Mouse (Mus musculus) adipocyte (in vitro differentiated cells): ENCODE results near the gene Ppp1r11.
"Not testable (repeated sequence)": the region's sequence is repeated elsewhere in the genome, so short reads cannot be mapped to it uniquely, and the experiment has no call there.

ENCODE experiments used
- DNase-seq: peaks from one replicate; pipeline ENCODE4 v3.0.0-alpha.2; 2016; ENCODE audit warnings: low spot score

The Ppp1r11 gene

DNA sequence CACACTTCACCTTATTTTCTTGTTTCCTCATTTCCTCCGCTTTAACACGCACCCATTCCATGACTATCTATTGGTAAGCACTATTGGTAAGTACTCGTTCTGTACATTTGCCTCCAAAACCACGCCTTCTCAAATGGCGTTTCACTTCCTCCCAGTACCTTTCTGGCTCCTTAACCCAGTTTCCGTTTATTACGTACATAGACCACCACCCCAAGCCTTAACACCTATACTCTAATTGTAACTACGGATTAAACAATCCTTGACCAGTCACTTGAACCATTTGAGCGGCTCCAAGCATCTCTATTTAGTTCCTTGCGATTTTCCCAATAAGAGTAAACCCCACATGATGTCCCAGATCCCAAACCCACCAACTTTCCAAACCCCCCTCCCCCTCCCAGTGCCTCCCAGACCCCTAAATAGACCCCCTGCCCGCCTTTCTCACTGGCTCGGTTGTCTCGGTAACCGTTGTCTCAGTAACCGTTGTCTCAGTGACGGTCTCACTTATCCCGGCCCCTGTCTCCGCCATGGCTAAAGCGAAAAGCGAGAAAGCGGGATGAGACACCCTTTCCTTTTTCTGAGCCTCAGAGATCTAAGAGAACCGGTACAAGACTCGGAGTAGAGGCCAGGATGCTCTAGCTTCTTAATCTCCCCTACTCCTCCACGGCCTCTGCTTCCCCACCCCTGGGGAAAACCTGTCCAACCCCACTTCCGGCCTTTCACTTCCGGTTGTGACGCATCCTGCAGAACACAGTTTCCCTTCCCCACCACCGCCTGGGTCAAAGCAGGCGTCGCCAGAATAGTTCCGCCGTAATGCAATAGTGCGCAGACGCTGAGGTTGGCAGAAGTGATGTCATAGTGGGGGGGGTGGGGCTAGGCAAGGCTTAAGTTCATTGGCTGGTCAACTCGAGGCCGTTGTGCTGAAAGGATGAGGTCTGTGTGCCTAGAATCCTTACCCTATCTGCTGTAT is at the start of gene Ppp1r11:
Gene Ppp1r11 (minus strand): TSS at position 761 of the 967 bp plus-strand sequence.
- peak; percentile 99 for DNase-seq

DNA sequence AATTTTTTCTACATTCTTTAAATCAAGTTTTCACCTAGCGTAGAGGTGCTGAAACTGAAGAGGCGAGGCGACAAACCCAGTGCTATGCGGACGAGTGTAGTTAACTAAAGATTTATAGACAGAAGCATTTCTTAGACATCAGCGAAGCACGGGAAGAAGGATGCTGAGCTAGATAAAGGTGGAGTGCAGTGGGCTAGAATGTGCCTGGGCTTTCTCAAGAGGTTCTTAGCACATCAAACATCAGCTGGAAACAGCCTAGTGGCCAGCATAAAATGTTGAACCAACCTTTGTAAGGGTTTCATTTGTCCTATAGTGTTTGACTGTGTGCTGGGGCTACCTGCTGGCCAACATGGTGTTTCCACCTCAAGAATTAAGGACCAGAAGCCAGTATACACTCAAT is 49.3 kb upstream of the Ppp1r11 start, which contains the start of gene Zfp57:
Gene Zfp57 (plus strand): TSS at position 301 of the 400 bp plus-strand sequence.
- no peak for DNase-seq

DNA sequence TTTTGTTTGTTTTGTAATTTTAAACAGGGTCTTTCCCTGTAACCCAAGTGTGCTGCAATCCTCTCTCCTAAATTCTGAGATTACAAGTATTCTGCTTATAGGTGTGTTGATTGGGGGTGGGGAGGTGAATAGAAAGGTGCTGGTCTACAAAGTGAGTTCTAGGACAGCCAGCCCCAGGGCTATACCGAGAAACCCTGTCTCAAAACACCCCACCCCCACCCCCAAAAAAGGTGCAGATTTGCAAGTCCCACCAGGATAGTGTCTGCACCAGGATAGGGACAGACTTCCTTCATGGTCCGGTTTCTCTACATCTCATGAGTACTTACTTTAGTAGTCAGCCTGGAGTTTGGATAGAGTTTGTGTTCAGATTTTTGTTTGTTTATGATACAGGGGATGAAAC is 46.9 kb upstream of the Ppp1r11 start:
- no peak for DNase-seq

- DNase-seq = peak; percentile 74
These were observed 45.6 kb upstream of the Ppp1r11 start for GRCm38 (mm10) chr17:36997033-36997735.

GRCm38 (mm10) chr17:36995448-36995847 is 43.9 kb upstream of the Ppp1r11 start:
- no peak for DNase-seq

- DNase-seq = no peak
These were observed 43.0 kb upstream of the Ppp1r11 start for GRCm38 (mm10) chr17:36994528-36994927.

DNA sequence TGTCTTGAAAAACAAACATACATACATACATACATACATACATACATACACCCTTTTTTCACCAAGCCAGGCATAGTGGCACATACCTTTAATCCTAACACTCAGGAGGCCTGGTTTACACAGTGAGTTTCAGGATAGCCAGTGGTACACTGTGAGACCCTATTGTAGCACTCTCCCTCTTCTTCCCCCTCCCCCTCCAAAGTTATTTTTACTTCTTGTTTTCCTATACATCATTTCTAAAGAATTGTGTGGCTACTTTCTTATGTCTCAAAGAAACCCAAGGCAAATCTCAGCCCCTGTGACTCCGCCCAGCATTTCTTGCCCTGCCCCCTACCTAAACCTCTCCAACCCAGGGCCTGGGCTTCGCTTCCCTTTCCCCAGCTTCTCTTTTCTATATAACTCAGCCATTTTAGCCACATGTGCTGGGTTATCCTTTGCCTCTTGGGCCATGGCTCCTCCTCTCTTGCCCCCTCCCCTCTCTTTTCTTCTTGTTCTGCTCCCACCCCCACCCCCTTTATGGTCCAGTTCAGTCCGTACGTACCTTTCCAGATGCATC is 42.3 kb upstream of the Ppp1r11 start:
- DNase-seq = no peak

DNA sequence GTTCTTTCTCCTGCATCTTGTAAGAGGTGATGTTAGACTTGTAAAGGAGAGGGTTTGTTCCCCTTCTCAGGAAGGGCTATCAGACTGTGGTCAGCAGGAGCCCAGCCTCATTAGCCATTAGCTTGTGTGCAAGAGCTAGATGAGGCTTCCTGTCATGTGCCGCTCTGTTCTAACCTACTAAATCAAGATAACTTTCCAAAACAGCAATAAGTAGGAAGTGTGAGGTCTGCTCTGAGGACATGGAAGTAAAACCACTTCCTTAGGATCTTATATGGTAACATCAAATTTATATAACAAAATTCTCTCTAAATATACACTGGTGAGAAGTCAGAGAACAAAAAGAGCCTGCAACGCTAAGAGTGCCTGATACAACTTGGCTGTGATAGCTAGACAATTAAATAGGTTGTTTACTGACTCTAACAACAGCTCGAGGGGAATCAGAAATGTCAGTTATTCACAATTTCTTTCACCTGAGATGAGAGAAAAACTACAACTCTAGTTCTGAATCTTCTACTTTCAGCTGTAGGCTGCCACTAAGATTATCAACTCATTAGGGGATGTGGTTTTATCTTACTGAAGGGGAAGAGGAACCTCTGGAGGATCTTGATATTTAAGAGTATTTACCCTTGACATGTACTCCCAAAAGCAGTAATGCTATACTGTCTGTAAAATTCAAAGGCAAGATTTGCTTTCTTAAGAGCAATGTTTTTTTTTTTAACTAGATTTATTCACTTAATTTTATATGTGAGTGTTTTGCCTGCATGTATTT is 41.0 kb upstream of the Ppp1r11 start:
- DNase-seq = no peak

GRCm38 (mm10) chr17:36990630-36991029 is 39.1 kb upstream of the Ppp1r11 start:
- DNase-seq = not testable (repeated sequence)

GRCm38 (mm10) chr17:36989437-36989836 is 37.9 kb upstream of the Ppp1r11 start, which contains the start of gene H2-M5:
Gene H2-M5 (minus strand): TSS chr17:36989537.
- DNase-seq = no peak

- DNase-seq = no peak
These were observed 36.9 kb upstream of the Ppp1r11 start for GRCm38 (mm10) chr17:36988475-36988874.

GRCm38 (mm10) chr17:36982253-36983155 is 31.0 kb upstream of the Ppp1r11 start:
- DNase-seq = no peak

DNA sequence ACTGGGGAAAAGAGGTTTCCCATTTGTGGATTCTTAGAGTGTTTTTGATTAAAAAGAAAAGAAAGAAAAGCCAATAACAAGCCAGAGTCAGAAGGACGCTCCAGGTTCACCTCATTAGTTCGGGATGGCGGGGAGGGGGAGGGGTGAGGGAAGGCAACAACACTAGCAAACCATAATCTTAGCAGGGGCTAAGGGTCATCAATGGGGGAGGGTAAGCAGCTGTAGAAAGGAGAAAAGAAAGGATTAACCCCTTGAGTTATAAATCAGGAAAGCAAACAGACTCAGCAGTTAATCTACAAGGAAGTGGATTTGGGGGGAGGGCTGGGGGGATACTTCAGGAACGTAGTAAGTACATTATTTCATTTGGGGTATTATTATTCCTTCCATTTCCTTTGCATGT is 30.3 kb upstream of the Ppp1r11 start:
- DNase-seq = no peak

GRCm38 (mm10) chr17:36981221-36981813 is 29.8 kb upstream of the Ppp1r11 start, which contains the start of gene 2410137M14Rik:
Gene 2410137M14Rik (minus strand): TSS chr17:36981237.
- no peak for DNase-seq

GRCm38 (mm10) chr17:36973271-36973787 is 21.8 kb upstream of the Ppp1r11 start:
- DNase-seq = no peak

- DNase-seq = no peak
These were observed 21.2 kb upstream of the Ppp1r11 start for GRCm38 (mm10) chr17:36972791-36973190.

GRCm38 (mm10) chr17:36971172-36971850 is 19.8 kb upstream of the Ppp1r11 start:
- no peak for DNase-seq

DNA sequence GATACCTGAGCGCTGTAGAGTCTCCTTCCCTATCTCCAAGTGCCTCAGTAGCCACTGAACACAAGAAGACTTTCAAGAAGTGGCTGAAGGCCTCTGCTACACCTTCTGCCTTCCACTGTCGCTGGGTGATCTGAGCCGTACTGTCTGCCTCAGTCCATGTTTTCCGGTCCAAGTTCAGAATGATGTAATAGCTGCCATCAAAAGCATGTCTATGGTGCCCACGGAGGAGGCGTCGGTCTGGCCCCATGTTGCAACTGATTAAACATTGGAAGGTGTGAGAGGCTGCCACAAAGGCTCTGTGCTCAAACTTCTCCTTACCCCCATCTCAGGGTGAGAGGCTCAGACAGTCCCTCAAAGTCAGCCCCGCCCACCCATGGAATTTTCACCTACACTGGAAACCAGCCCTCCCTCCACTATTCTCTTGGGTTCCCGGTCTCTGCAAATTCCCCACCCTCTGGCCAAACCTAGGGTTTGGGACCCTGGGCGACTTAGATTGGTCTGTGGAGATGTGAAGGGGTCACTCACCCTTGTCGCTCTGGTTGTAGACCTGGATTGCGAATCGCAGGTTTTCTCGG is 18.9 kb upstream of the Ppp1r11 start:
- DNase-seq = no peak

DNA sequence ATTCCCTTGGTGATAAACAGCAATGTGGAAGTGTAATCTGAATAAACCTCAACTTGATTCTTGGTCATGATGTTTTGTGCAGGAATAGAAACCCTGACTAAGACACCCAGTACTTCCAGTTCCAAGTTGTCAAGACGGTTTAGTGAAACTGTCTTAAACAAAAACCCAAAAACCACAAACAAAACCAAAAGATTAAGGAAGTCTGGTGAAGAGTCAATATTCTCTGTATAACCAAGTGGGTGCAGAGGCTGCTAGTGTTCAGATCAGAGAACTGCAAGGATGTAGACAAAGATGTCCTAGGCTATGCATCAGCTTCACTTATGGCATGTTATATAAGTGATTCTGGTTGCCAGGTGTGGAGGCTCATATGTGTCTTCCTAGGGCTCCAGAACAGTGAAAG is 15.3 kb upstream of the Ppp1r11 start:
- no peak for DNase-seq
